Mouse (Mus musculus) forebrain, embryonic 13.5 days (tissue): ENCODE results near the gene Mapk8ip1. TPM values are rescaled to one million over a fixed set of nuclear protein-coding genes. Genes with fewer than 3 reads are reported as not detected.

ENCODE experiments used
- microRNA-seq: library from miRNA; unstranded; fragments of <30 nt; microRNA quantifications from one replicate; pipeline ENCODE4, GENCODE M21; 2016
- polyA plus RNA-seq: library from polyadenylated mRNA; unstranded; fragments of >200 nt; fragmentation: Nextera tagmentation; extraction: Ambion mirVana; gene quantifications from 2 replicates; pipeline ENCODE4 v1.2.1, GENCODE M21; 2015

Gene Mapk8ip1
- polyA plus RNA-seq, 1 experiment from 2014 or later = 66.9 TPM

Small RNAs within 50 kb of the gene (microRNA-seq; reads per million reads assigned to microRNA genes)
- not detected for gene Mir7000

Other genes with a start within 250 kb of the Mapk8ip1 start
- 33.8 and 33.9 TPM in 2 replicates for gene Pex16, start 26.6 kb downstream of the Mapk8ip1 start, polyA plus RNA-seq
- 1.5 and 2.4 TPM in 2 replicates for gene Large2, start 26.4 kb downstream of the Mapk8ip1 start, polyA plus RNA-seq
- gene 1700029I15Rik, start 18.7 kb downstream of the Mapk8ip1 start, polyA plus RNA-seq = 6.2 and 6.6 TPM in 2 replicates
- 28.2 and 29.4 TPM in 2 replicates for gene Cry2, start 32.8 kb upstream of the Mapk8ip1 start, polyA plus RNA-seq
- 6.7 and 9.0 TPM in 2 replicates for gene Slc35c1, start 59.3 kb upstream of the Mapk8ip1 start, polyA plus RNA-seq
- 13.9 and 18.9 TPM in 2 replicates for gene Chst1, start 198.4 kb upstream of the Mapk8ip1 start, polyA plus RNA-seq